19 mouse cellular contexts compared by ENCODE assay signal in genomic region chr19:9956624-9957388, GRCm38 (mm10). TPM values are rescaled to one million over a fixed set of nuclear protein-coding genes. Genes with fewer than 3 reads are reported as not detected.
DNase-seq lines count a peak whose midpoint lies in the region; ATAC-seq lines count a peak whose summit lies in the region.
"Had no signal": no experiment of that assay in that cellular context is flagged by ENCODE, and none has a peak within 500 bp of the region (broad histone marks: within the 10 kb centered on the region; RNA-seq: fewer than 3 reads in every experiment).

No protein-coding gene starts in this region.

- no peaks in the 10 kb centered on the region for H3K4me1 ChIP-seq in midbrain, embryonic 11.5 days (ENCODE audit: control insufficient read depth, insufficient read depth, low read length)
- peaks cover 13% of the 10 kb centered on the region for H3K4me1 ChIP-seq in midbrain, embryonic 10.5 days
- peaks cover 45% of the 10 kb centered on the region for H3K4me1 ChIP-seq in liver, embryonic 11.5 days (replicated peaks; ENCODE audit: control insufficient read depth, insufficient read depth, low read length)
- peaks cover 2% of the 10 kb centered on the region; the same call in 1 of the 2 replicates for H3K4me1 ChIP-seq in midbrain, embryonic 16.5 days (ENCODE audit: control insufficient read depth, insufficient read depth, low read length)

- intact Hi-C loops in heart, postnatal 14 days (cut with DNase I) = no loop called here

- no peak overlapping the region for H3K4me3 ChIP-seq in midbrain, embryonic 11.5 days (ENCODE audit: low read depth, low read length)
- no peak overlapping the region for H3K4me3 ChIP-seq in midbrain, embryonic 10.5 days
- H3K4me3 ChIP-seq in liver, embryonic 11.5 days (ENCODE audit: low read depth, low read length) = no peak overlapping the region
- H3K4me3 ChIP-seq in midbrain, embryonic 16.5 days (ENCODE audit: low read depth, low read length) = no peak overlapping the region
- H3K4me3 ChIP-seq: forebrain, embryonic 10.5 days; limb, embryonic 13.5 days; lung, embryonic 15.5 days had no signal

- H3K4me2 ChIP-seq in midbrain, embryonic 11.5 days = no peak overlapping the region
- 0 out of 2 replicates have a peak overlapping the region, but pooled peaks have one; percentile 8 for H3K4me2 ChIP-seq in liver, embryonic 11.5 days
- H3K4me2 ChIP-seq in midbrain, embryonic 16.5 days (ENCODE audit: low read length) = no peak overlapping the region
- H3K4me2 ChIP-seq: limb, embryonic 13.5 days; lung, embryonic 15.5 days had no signal

- no peak overlapping the region for H3K9ac ChIP-seq in midbrain, embryonic 11.5 days (ENCODE audit: low read length)
- H3K9ac ChIP-seq in liver, embryonic 11.5 days (ENCODE audit: low read depth, low read length) = 0 out of 2 replicates have a peak overlapping the region, but pooled peaks have one; percentile 20
- H3K9ac ChIP-seq in midbrain, embryonic 16.5 days (ENCODE audit: low read depth, low read length) = no peak overlapping the region
- H3K9ac ChIP-seq: limb, embryonic 13.5 days; lung, embryonic 15.5 days had no signal

- no peak overlapping the region for H3K27ac ChIP-seq in midbrain, embryonic 11.5 days (ENCODE audit: low read depth, low read length)
- H3K27ac ChIP-seq in midbrain, embryonic 10.5 days (replicated peaks) = no peak overlapping the region
- peak overlapping the region; percentile 30; the same call in 1 of the 2 replicates for H3K27ac ChIP-seq in liver, embryonic 11.5 days (ENCODE audit: low read depth, low read length)
- H3K27ac ChIP-seq in midbrain, embryonic 16.5 days (ENCODE audit: low read length) = peak overlapping the region; percentile 33; the same call in 1 of the 2 replicates
- H3K27ac ChIP-seq: forebrain, embryonic 10.5 days; kidney, postnatal 0 days; limb, embryonic 13.5 days; lung, embryonic 15.5 days had no signal

- H3K27me3 ChIP-seq in midbrain, embryonic 11.5 days (ENCODE audit: control insufficient read depth, insufficient read depth, low read length) = no peaks in the 10 kb centered on the region
- H3K27me3 ChIP-seq in midbrain, embryonic 10.5 days (ENCODE audit: low read depth, poor library complexity, severe bottlenecking) = no peaks in the 10 kb centered on the region
- H3K27me3 ChIP-seq in liver, embryonic 11.5 days (replicated peaks; ENCODE audit: control insufficient read depth, insufficient read depth, low read length) = no peaks in the 10 kb centered on the region
- no peaks in the 10 kb centered on the region for H3K27me3 ChIP-seq in midbrain, embryonic 16.5 days (ENCODE audit: control insufficient read depth, insufficient read depth, low read depth, low read length)
- H3K27me3 ChIP-seq: CH12.LX; limb, embryonic 13.5 days; lung, embryonic 15.5 days had no signal

- ATAC-seq in midbrain, embryonic 11.5 days (ENCODE audit: low FRiP score) = peak; percentile 40; the same call in 1 of the 2 replicates
- no peak for ATAC-seq in liver, embryonic 11.5 days (replicated peaks; ENCODE audit: low FRiP score)
- peak; percentile 75; the same call in 1 of the 2 replicates for ATAC-seq in midbrain, embryonic 16.5 days
- ATAC-seq: intestine, postnatal 0 days had no signal

- H3K9me3 ChIP-seq in midbrain, embryonic 11.5 days (ENCODE audit: control insufficient read depth, low read length) = no peaks in the 10 kb centered on the region
- no peaks in the 10 kb centered on the region for H3K9me3 ChIP-seq in midbrain, embryonic 10.5 days (replicated peaks)
- no peaks in the 10 kb centered on the region for H3K9me3 ChIP-seq in liver, embryonic 11.5 days (ENCODE audit: control insufficient read depth, low read length)
- no peaks in the 10 kb centered on the region for H3K9me3 ChIP-seq in midbrain, embryonic 16.5 days (replicated peaks; ENCODE audit: control insufficient read depth, low read length, poor library complexity, severe bottlenecking)
- H3K9me3 ChIP-seq: forebrain, embryonic 10.5 days; limb, embryonic 13.5 days; lung, embryonic 15.5 days had no signal

- DNase-seq in heart, adult 11 months = peak; percentile 89
- DNase-seq in heart, postnatal 14 days = no peak
- DNase-seq in midbrain, embryonic 11.5 days (ENCODE audit: low spot score, missing footprints) = peak; percentile 59
- no peak for DNase-seq in midbrain, embryonic 10.5 days (ENCODE audit: low spot score)
- DNase-seq in liver, embryonic 11.5 days (ENCODE audit: low spot score) = no peak
- no peak for DNase-seq in frontal cortex, postnatal 14 days (ENCODE audit: low spot score in 2 of 2)
- DNase-seq in cerebellum, adult 9-11 months = no peak
- DNase-seq: adrenal gland, postnatal 25 days; cerebellum, adult 9-10 months; right cerebral cortex, postnatal 4 days; thymus, postnatal 36 days had no signal

- no peaks in the 10 kb centered on the region for H3K36me3 ChIP-seq in midbrain, embryonic 11.5 days (ENCODE audit: control insufficient read depth, insufficient read depth, low read length)
- H3K36me3 ChIP-seq in midbrain, embryonic 10.5 days = no peaks in the 10 kb centered on the region
- H3K36me3 ChIP-seq in liver, embryonic 11.5 days (ENCODE audit: control insufficient read depth, insufficient read depth, low read length) = no peaks in the 10 kb centered on the region
- no peaks in the 10 kb centered on the region for H3K36me3 ChIP-seq in midbrain, embryonic 16.5 days (ENCODE audit: control insufficient read depth, insufficient read depth, low read length)
- H3K36me3 ChIP-seq: forebrain, embryonic 10.5 days; limb, embryonic 13.5 days; lung, embryonic 15.5 days had no signal

- 84% methylated on average over 4 of the region's 4 CpGs for WGBS in midbrain, embryonic 11.5 days
- WGBS in midbrain, embryonic 10.5 days = 84% methylated on average over 4 of the region's 4 CpGs
- WGBS in liver, embryonic 11.5 days = 57% methylated on average over 4 of the region's 4 CpGs
- WGBS in midbrain, embryonic 16.5 days = 76% methylated on average over 4 of the region's 4 CpGs

RNA-seq across cellular contexts. Expression of gene Fth1, which starts 23.6 kb away (rescaled TPM):
- total RNA-seq in heart, postnatal 14 days (2021) = 1,000 to 10,000 TPM; 2,034 to 2,074 TPM
- 1,347 and 1,422 TPM in 2 replicates for polyA plus RNA-seq in midbrain, embryonic 11.5 days (2014; fragmentation: Nextera tagmentation; extraction: Ambion mirVana)
- polyA plus RNA-seq in midbrain, embryonic 10.5 days (2016; fragmentation: Nextera tagmentation; extraction: Ambion mirVana) = 1,350 and 1,398 TPM in 2 replicates
- 3,796 and 3,887 TPM in 2 replicates for polyA plus RNA-seq in liver, embryonic 11.5 days (2014; fragmentation: Nextera tagmentation; extraction: Ambion mirVana)
- 1,587 and 1,694 TPM in 2 replicates for polyA plus RNA-seq in midbrain, embryonic 16.5 days (2015; fragmentation: Nextera tagmentation; extraction: Ambion mirVana)

RNA-seq across cellular contexts. Expression of gene Best1, which starts 44.6 kb away (rescaled TPM):
- under 1 TPM; 0.17 to 0.29 TPM for total RNA-seq in heart, postnatal 14 days (2021)
- 1.3 and 1.5 TPM in 2 replicates for polyA plus RNA-seq in midbrain, embryonic 11.5 days (2014; fragmentation: Nextera tagmentation; extraction: Ambion mirVana)
- polyA plus RNA-seq in midbrain, embryonic 10.5 days (2016; fragmentation: Nextera tagmentation; extraction: Ambion mirVana) = 1.4 and 2.0 TPM in 2 replicates
- polyA plus RNA-seq in liver, embryonic 11.5 days (2014; fragmentation: Nextera tagmentation; extraction: Ambion mirVana) = 0.31 and 0.59 TPM in 2 replicates
- polyA plus RNA-seq in midbrain, embryonic 16.5 days (2015; fragmentation: Nextera tagmentation; extraction: Ambion mirVana) = 2.9 TPM in 2 replicates
- total RNA-seq: hematopoietic stem cell, adult 5-6 weeks had no signal

RNA-seq across cellular contexts. Expression of gene Rab3il1, which starts 44.7 kb away (rescaled TPM):
- total RNA-seq in heart, postnatal 14 days (2021) = 1 to 10 TPM; 9.7 to 9.9 TPM
- polyA plus RNA-seq in midbrain, embryonic 11.5 days (2014; fragmentation: Nextera tagmentation; extraction: Ambion mirVana) = 36.8 and 40.1 TPM in 2 replicates
- polyA plus RNA-seq in midbrain, embryonic 10.5 days (2016; fragmentation: Nextera tagmentation; extraction: Ambion mirVana) = 34.6 and 35.6 TPM in 2 replicates
- polyA plus RNA-seq in liver, embryonic 11.5 days (2014; fragmentation: Nextera tagmentation; extraction: Ambion mirVana) = 133 and 137 TPM in 2 replicates
- 21.4 and 21.8 TPM in 2 replicates for polyA plus RNA-seq in midbrain, embryonic 16.5 days (2015; fragmentation: Nextera tagmentation; extraction: Ambion mirVana)

RNA-seq across cellular contexts. Expression of gene Incenp, which starts 57.5 kb away (rescaled TPM):
- 10 to 100 TPM in 1 of 2 experiments, 1 to 10 TPM in 1; 9.5 to 17.1 TPM for total RNA-seq in heart, postnatal 14 days (2021)
- polyA plus RNA-seq in midbrain, embryonic 11.5 days (2014; fragmentation: Nextera tagmentation; extraction: Ambion mirVana) = 97.8 and 106 TPM in 2 replicates
- 142 and 150 TPM in 2 replicates for polyA plus RNA-seq in midbrain, embryonic 10.5 days (2016; fragmentation: Nextera tagmentation; extraction: Ambion mirVana)
- polyA plus RNA-seq in liver, embryonic 11.5 days (2014; fragmentation: Nextera tagmentation; extraction: Ambion mirVana) = 116 and 118 TPM in 2 replicates
- 20.0 and 22.1 TPM in 2 replicates for polyA plus RNA-seq in midbrain, embryonic 16.5 days (2015; fragmentation: Nextera tagmentation; extraction: Ambion mirVana)

Comparison
In these comparisons a context has a peak if more than half of its experiments do, and no peak if none do; other contexts are left out.
1. DNase-seq: peak in heart, adult 11 months (single experiment) and midbrain, embryonic 11.5 days (single experiment); none in heart, postnatal 14 days (0 of 2), midbrain, embryonic 10.5 days (single experiment), liver, embryonic 11.5 days (single experiment), frontal cortex, postnatal 14 days (0 of 2) and cerebellum, adult 9-11 months (single experiment).
2. H3K27ac ChIP-seq: peak in liver, embryonic 11.5 days (single experiment) and midbrain, embryonic 16.5 days (single experiment); none in midbrain, embryonic 11.5 days (single experiment) and midbrain, embryonic 10.5 days (single experiment).